In the genomic region with DNA sequence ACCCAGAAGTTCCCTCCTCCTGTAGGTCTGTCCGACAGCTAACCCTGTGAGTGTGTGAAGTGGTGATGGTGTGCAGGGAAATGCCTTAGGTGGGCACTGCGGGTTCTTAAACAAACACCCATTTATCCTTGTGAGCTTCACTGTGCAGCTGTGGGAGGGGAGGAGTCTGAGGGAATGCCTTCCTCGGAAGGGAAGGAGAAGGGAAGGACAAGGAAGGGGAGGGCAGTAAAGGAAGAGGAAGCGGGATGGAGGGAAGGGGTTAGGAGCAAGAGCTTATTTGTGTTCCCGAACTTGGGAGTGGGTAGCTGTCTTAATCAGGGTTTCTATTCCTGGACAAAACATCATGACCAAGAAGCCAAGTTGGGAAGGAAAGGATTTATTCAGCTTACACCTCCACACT, we compare ENCODE assay signal across 17 mouse cellular contexts. TPM values are rescaled to one million over a fixed set of nuclear protein-coding genes. Genes with fewer than 3 reads are reported as not detected.
"Had no signal": no experiment of that assay in that cellular context is flagged by ENCODE, and none has a peak within 500 bp of the region (broad histone marks: within the 10 kb centered on the region; RNA-seq: fewer than 3 reads in every experiment).

No protein-coding gene starts in this region.

- ATAC-seq: hindbrain, embryonic 16.5 days; inflammation-experienced regulatory T-cells, adult 6 months; intestine, embryonic 15.5 days; intestine, postnatal 0 days had no signal

- DNase-seq: gastrocnemius, adult 2 months; gastrocnemius, postnatal 10 days; gastrocnemius, postnatal 25 days; heart, adult 18-20 months; heart, postnatal 10 days; heart, postnatal 4 days; kidney, adult 18-20 months; kidney, adult 8-10 months; kidney, postnatal 10 days; kidney, postnatal 25 days; kidney, postnatal 4 days; liver had no signal

RNA-seq across cellular contexts. Expression of a gene that starts 27.6 kb away (rescaled TPM):
- total RNA-seq: granulocyte monocyte progenitor cell, adult 5-6 weeks had no signal
